Comparison of ENCODE assay signal across 11 mouse cellular contexts in genomic region chr1:156640577-156640976, GRCm38 (mm10). TPM values are rescaled to one million over a fixed set of nuclear protein-coding genes. Genes with fewer than 3 reads are reported as not detected.
DNase-seq lines count a peak whose midpoint lies in the region; ATAC-seq and TF ChIP-seq lines count a peak whose summit lies in the region.
"Had no signal": no experiment of that assay in that cellular context is flagged by ENCODE, and none has a peak within 500 bp of the region (broad histone marks: within the 10 kb centered on the region; RNA-seq: fewer than 3 reads in every experiment).

No protein-coding gene starts in this region.

- TF ChIP-seq RAD21 in CH12.LX (IDR thresholded peaks at IDR 0.05; ENCODE audit: low read depth, low read length) = peak; percentile 75

- TF ChIP-seq CTCF in left cerebral cortex, adult 2 months (IDR thresholded peaks at IDR 0.05) = peak; percentile 44
- TF ChIP-seq CTCF in CH12.LX (conservative IDR thresholded peaks at IDR 0.05 in 1 of 2, IDR thresholded peaks at IDR 0.05 in 1 of 2; ENCODE audit: low read depth in 2 of 2, low read length in 2 of 2) = peak in 1 of 2 experiments; percentile 68; a peak in 2 of 4 replicates

- dilution Hi-C loops in CH12.LX (cut with MboI; ENCODE audit: extremely low pct_ligation_motif_present, extremely low pct_unique_long_range_greater_than_20kb, low sequenced_read_pairs) = no loop called here

- 81% methylated on average over 4 of the region's 4 CpGs for WGBS in forebrain, embryonic 10.5 days
- WGBS in forebrain, embryonic 12.5 days = 80% methylated on average over 4 of the region's 4 CpGs

- H3K4me3 ChIP-seq in forebrain, embryonic 10.5 days = no peak overlapping the region
- H3K4me3 ChIP-seq in forebrain, embryonic 12.5 days (replicated peaks) = no peak overlapping the region
- no peak overlapping the region for H3K4me3 ChIP-seq in left cerebral cortex, adult 2 months
- H3K4me3 ChIP-seq in CH12.LX (replicated peaks in 1 of 3; ENCODE audit: low read depth in 2 of 3, low read length in 2 of 3, poor library complexity in 1 of 3) = no peak overlapping the region
- H3K4me3 ChIP-seq: embryonic facial prominence, embryonic 10.5 days; hindbrain, embryonic 15.5 days had no signal

- DNase-seq in forebrain, embryonic 10.5 days (ENCODE audit: extremely low spot score, low spot score) = peak; percentile 10
- DNase-seq in left cerebral cortex, adult 2 months (ENCODE audit: extremely low spot score in 1 of 2, low spot score in 2 of 2) = no peak
- no peak for DNase-seq in left cerebral cortex, adult 8-10 months (ENCODE audit: low spot score in 2 of 2)
- DNase-seq in CH12.LX (ENCODE audit: extremely low read depth) = no peak
- peak; percentile 58 for DNase-seq in induced T-regulatory cell, adult 2 months (ENCODE audit: low read depth)
- no peak for DNase-seq in spleen, postnatal 14 days (ENCODE audit: low spot score in 2 of 2)
- no peak for DNase-seq in right cerebral cortex, postnatal 14 days
- DNase-seq: B cell, adult 2 months had no signal

- TF ChIP-seq EP300 in CH12.LX (IDR thresholded peaks at IDR 0.05; ENCODE audit: low read length) = no peak

- no peak overlapping the region for H3K4me2 ChIP-seq in forebrain, embryonic 12.5 days
- no peak overlapping the region for H3K4me2 ChIP-seq in CH12.LX (ENCODE audit: insufficient read depth, low read depth, poor library complexity, severe bottlenecking)
- H3K4me2 ChIP-seq: hindbrain, embryonic 15.5 days had no signal

- peaks cover 36% of the 10 kb centered on the region for H3K4me1 ChIP-seq in forebrain, embryonic 10.5 days
- H3K4me1 ChIP-seq in forebrain, embryonic 12.5 days = peaks cover 18% of the 10 kb centered on the region
- no peaks in the 10 kb centered on the region for H3K4me1 ChIP-seq in CH12.LX (ENCODE audit: control insufficient read depth in 1 of 2, insufficient read depth in 2 of 2)

- ATAC-seq in forebrain, embryonic 12.5 days (ENCODE audit: low FRiP score) = no peak

- H3K27ac ChIP-seq in forebrain, embryonic 10.5 days = no peak overlapping the region
- no peak overlapping the region for H3K27ac ChIP-seq in forebrain, embryonic 12.5 days
- no peak overlapping the region for H3K27ac ChIP-seq in left cerebral cortex, adult 2 months
- no peak overlapping the region for H3K27ac ChIP-seq in CH12.LX (ENCODE audit: insufficient read depth, low read depth)
- H3K27ac ChIP-seq: embryonic facial prominence, embryonic 10.5 days; hindbrain, embryonic 15.5 days had no signal

- in situ Hi-C loops in CH12.LX (cut with MboI; ENCODE audit: low pct_ligation_motif_present, low pct_unique_long_range_greater_than_20kb, low sequenced_read_pairs) = loop anchor here (25.0 kb wide), 1 partner anchor 228 kb away; the partner anchor contains the start of gene Axdnd1

- H3K9me3 ChIP-seq in forebrain, embryonic 10.5 days = no peaks in the 10 kb centered on the region
- no peaks in the 10 kb centered on the region for H3K9me3 ChIP-seq in forebrain, embryonic 12.5 days
- H3K9me3 ChIP-seq in CH12.LX (replicated peaks; ENCODE audit: low read length) = no peaks in the 10 kb centered on the region
- H3K9me3 ChIP-seq: embryonic facial prominence, embryonic 10.5 days; hindbrain, embryonic 15.5 days had no signal

- H3K9ac ChIP-seq in forebrain, embryonic 12.5 days = no peak overlapping the region
- H3K9ac ChIP-seq in CH12.LX (ENCODE audit: insufficient read depth, low read depth) = no peak overlapping the region
- H3K9ac ChIP-seq: hindbrain, embryonic 15.5 days had no signal

- no peak for TF ChIP-seq POLR2A in CH12.LX (IDR thresholded peaks at IDR 0.05; ENCODE audit: low read depth, low read length)

- H3K79me2 ChIP-seq in CH12.LX (replicated peaks; ENCODE audit: control insufficient read depth, extremely low read depth, insufficient read depth, poor library complexity, severe bottlenecking) = no peaks in the 10 kb centered on the region

- H3K36me3 ChIP-seq in forebrain, embryonic 10.5 days (replicated peaks) = peaks cover 72% of the 10 kb centered on the region
- peaks cover 52% of the 10 kb centered on the region for H3K36me3 ChIP-seq in forebrain, embryonic 12.5 days (replicated peaks)
- H3K36me3 ChIP-seq in CH12.LX (replicated peaks in 1 of 2; ENCODE audit: control insufficient read depth in 1 of 2, insufficient read depth in 1 of 2, low read length in 1 of 2) = peaks cover 54 to 86% of the 10 kb centered on the region in 2 experiments

- no peaks in the 10 kb centered on the region for H3K27me3 ChIP-seq in forebrain, embryonic 10.5 days (ENCODE audit: poor library complexity, severe bottlenecking)
- no peaks in the 10 kb centered on the region for H3K27me3 ChIP-seq in forebrain, embryonic 12.5 days
- H3K27me3 ChIP-seq in CH12.LX (replicated peaks) = no peaks in the 10 kb centered on the region
- H3K27me3 ChIP-seq: hindbrain, embryonic 15.5 days had no signal

- intact Hi-C loops in left cerebral cortex, adult 2 months (cut with DNase I) = no loop called here

TF ChIP-seq in CH12.LX, 34 proteins besides CTCF, POLR2A, EP300 and RAD21:
- TF ChIP-seq TBP (conservative IDR thresholded peaks at IDR 0.05; ENCODE audit: low read depth, low read length) = no peak
- TF ChIP-seq IRF4 (IDR thresholded peaks at IDR 0.05; ENCODE audit: low read depth, low read length) = no peak
- no peak for TF ChIP-seq JUND (conservative IDR thresholded peaks at IDR 0.05; ENCODE audit: low read depth, low read length)
- TF ChIP-seq SMC3 (IDR thresholded peaks at IDR 0.05; ENCODE audit: low read depth, low read length) = peak; percentile 65

RNA-seq across cellular contexts. Expression of gene Tor3a, which starts 33.6 kb away (rescaled TPM):
- polyA plus RNA-seq in forebrain, embryonic 10.5 days (2016; fragmentation: Nextera tagmentation; extraction: Ambion mirVana) = 5.4 and 6.2 TPM in 2 replicates
- polyA plus RNA-seq in forebrain, embryonic 12.5 days (2016; fragmentation: Nextera tagmentation; extraction: Ambion mirVana) = 4.1 and 5.3 TPM in 2 replicates
- total RNA-seq in left cerebral cortex, adult 2 months (2021) = 1 to 10 TPM; 7.3 to 7.9 TPM
- 1 to 10 TPM; 5.8 to 8.1 (median 7.8) TPM for total RNA-seq in left cerebral cortex, adult 8-10 months (2022)
- total RNA-seq in CH12.LX (2012; rRNA removed) (37.2 and 37.6 TPM in 2 replicates), CH12.LX (2014; rRNA removed) (50.5 and 53.8 TPM in 2 replicates)
- polyA plus RNA-seq in CH12.LX (2012; ENCODE audit: insufficient read length, low read depth) = 85.7 and 88.6 TPM in 2 replicates

Comparison
In these comparisons a context has a peak if more than half of its experiments do, and no peak if none do; other contexts are left out.
1. DNase-seq: peak in forebrain, embryonic 10.5 days (single experiment) and induced T-regulatory cell, adult 2 months (single experiment); none in left cerebral cortex, adult 2 months (0 of 2), left cerebral cortex, adult 8-10 months (0 of 2), CH12.LX (single experiment), spleen, postnatal 14 days (0 of 2) and right cerebral cortex, postnatal 14 days (single experiment).
2. RNA of gene Tor3a, which starts 33.6 kb away (total RNA-seq): 37.2 to 53.8 TPM in CH12.LX; 7.3 to 7.9 TPM in left cerebral cortex, adult 2 months and 5.8 to 8.1 TPM in left cerebral cortex, adult 8-10 months; every median in the first group is over 4 times any median in the second.